Mouse (Mus musculus): Measurements from ENCODE around the gene Epp13.
"Not testable (repeated sequence)": the region's sequence is repeated elsewhere in the genome, so short reads cannot be mapped to it uniquely, and the experiment has no call there.

Epp13 gene

DNA sequence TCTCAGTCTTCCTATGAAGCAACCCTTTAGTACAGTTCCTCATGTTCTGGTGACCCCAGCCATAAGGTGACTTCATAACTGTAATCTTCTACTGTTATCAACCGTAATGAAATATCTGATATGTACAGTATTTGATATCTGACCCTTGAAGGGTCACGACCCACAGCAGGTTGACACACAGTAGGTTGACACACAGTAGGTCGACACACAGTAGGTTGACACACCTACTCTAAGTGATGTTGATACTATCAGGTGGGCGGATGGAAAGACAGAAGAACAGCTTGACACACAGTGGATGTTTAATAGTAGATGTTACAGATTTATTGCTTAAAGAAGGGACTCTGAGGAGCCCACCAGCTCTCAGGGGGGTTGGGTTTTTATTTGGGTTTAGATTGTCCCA lies 10.5 kb downstream of the Epp13 start:
- ChIA-PET POLR2A (interaction anchor here in 1 of 4 experiments (10.2 kb wide), 1 partner anchor 20 kb away, joined by 139 read pairs; no protein-coding TSS in a partner anchor), CTCF (interaction anchor here in 2 of 4 experiments (1.9 to 3.1 kb wide), 2 partner anchors 23 kb away, joined by 4 to 30 read pairs; no protein-coding TSS in a partner anchor)

DNA sequence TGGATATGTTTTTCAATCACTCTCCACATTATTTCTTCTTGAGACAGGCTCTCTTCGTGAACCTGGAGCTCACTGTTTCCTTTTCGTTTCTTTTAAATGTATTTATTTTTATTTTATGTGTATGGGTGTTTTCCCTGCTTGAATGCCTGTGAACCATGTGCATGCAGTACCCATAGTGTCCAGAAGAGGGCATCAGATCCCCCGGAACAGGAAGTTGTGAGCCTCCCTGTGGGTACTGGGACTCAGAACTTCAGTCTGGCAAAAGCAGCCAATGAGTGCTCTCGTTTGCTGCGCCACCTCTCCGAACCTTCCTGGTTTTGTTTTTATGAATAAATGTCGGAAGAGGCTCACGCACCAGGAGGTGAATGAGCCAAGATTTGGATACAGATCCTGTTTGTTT lies 13.2 kb downstream of the Epp13 start:
- ChIA-PET POLR2A (interaction anchor here in 2 of 4 experiments (0.5 to 1.4 kb wide), 8 partner anchors 8 to 77 kb away, joined by 3 to 5 read pairs (median 3); no protein-coding TSS in a partner anchor), CTCF (interaction anchor here (0.6 to 1.3 kb wide), 6 partner anchors 17 to 53 kb away, joined by 3 to 6 read pairs (median 3); no protein-coding TSS in a partner anchor)

DNA sequence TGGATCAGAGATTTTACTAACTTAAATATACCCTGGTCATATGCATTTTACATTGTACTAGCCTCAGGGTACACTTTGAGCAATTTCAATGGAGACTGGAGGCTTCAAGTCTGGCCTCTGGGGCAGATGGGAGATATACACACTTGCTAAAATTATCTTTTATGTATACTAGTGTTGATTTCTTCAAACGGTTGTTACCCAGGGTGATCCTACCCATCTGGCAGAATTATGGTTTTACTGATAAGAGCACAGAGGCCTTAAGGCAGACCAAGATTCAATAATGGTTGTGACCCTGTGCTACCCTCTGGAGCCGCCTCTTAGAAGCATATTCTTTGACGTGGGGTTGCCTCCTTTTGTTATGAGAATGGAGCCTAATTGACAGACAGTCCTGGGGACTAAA lies 25.4 kb downstream of the Epp13 start:
- POLR2A ChIA-PET, result interaction anchor here in 3 of 4 experiments (0.9 to 1.7 kb wide), 4 partner anchors 12 to 88 kb away, joined by 3 to 5 read pairs (median 3); partner anchors contain the start of gene Zfp78 (in 1 of the 3)
- CTCF ChIA-PET, result interaction anchor here in 1 of 4 experiments (0.6 kb wide), 1 partner anchor 1366 kb away, joined by 4 read pairs; no protein-coding TSS in a partner anchor

GRCm38 (mm10) chr7:6282749-6283148 lies 30.2 kb downstream of the Epp13 start:
- ChIA-PET POLR2A (interaction anchor here in 3 of 4 experiments (0.6 to 2.0 kb wide), 21 partner anchors 11 to 126 kb away, joined by 3 to 16 read pairs (median 5); partner anchors contain the start of genes Zfp78 (in 2 of the 3) and Gm3854 (in 1 of the 3)), CTCF (interaction anchor here (0.5 to 2.6 kb wide), 72 partner anchors 9 to 1738 kb away, joined by 3 to 33 read pairs (median 5); partner anchors contain the start of genes Gm3854 (in 2 of the 4), Zfp583 (in 2 of the 4), Zfp78 (in 2 of the 4) and Galp (in 1 of the 4))

- ChIA-PET CTCF (interaction anchor here (0.6 to 2.6 kb wide), 29 partner anchors 13 to 242 kb away, joined by 3 to 33 read pairs (median 7); partner anchors contain the start of genes Galp (in 1 of the 4), Gm20715 (in 1 of the 4), Gm3854 (in 1 of the 4) and Zfp78 (in 1 of the 4)), POLR2A (interaction anchor here in 2 of 4 experiments (0.5 to 1.6 kb wide), 10 partner anchors 9 to 127 kb away, joined by 3 to 6 read pairs (median 4); no protein-coding TSS in a partner anchor)
Observed at GRCm38 (mm10) chr7:6283451-6284075, 31.1 kb downstream of the Epp13 start.

- ChIA-PET CTCF (interaction anchor here in 1 of 4 experiments (1.2 kb wide), 1 partner anchor 71 kb away, joined by 4 read pairs; no protein-coding TSS in a partner anchor), POLR2A (interaction anchor here in 2 of 4 experiments (0.6 to 1.2 kb wide), 3 partner anchors 20 to 66 kb away, joined by 3 to 4 read pairs (median 3); no protein-coding TSS in a partner anchor)
Observed at GRCm38 (mm10) chr7:6284442-6285012, 32.0 kb downstream of the Epp13 start.

DNA sequence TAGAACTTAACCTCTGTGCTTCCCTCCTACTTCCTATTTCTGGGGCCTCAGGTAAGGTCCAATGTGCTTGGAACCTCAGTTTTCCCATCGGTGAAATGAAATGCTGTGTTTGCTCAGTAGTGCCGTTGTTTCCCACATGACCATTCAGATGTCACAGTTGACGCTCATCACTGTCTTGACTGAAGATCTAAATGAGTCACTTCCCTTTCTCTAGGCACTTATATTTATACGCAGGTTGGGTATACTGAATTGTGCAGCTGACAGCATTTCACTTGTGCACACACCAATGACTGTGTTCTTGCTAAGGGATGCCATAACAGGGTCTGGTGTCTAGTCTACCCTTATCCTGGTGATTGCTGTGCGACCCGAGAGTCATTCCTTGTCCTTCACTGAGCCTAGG lies 32.9 kb downstream of the Epp13 start:
- ChIA-PET CTCF (interaction anchor here in 2 of 4 experiments (0.5 to 2.0 kb wide), 2 partner anchors 45 to 77 kb away, joined by 3 to 13 read pairs; partner anchors contain the start of gene Zfp78 (in 1 of the 2)), POLR2A (interaction anchor here in 3 of 4 experiments (0.9 to 2.1 kb wide), 10 partner anchors 10 to 443 kb away, joined by 3 to 26 read pairs (median 6); partner anchors contain the start of genes Zfp583 (in 2 of the 3), Zfp444 (in 1 of the 3) and Zfp78 (in 1 of the 3))

DNA sequence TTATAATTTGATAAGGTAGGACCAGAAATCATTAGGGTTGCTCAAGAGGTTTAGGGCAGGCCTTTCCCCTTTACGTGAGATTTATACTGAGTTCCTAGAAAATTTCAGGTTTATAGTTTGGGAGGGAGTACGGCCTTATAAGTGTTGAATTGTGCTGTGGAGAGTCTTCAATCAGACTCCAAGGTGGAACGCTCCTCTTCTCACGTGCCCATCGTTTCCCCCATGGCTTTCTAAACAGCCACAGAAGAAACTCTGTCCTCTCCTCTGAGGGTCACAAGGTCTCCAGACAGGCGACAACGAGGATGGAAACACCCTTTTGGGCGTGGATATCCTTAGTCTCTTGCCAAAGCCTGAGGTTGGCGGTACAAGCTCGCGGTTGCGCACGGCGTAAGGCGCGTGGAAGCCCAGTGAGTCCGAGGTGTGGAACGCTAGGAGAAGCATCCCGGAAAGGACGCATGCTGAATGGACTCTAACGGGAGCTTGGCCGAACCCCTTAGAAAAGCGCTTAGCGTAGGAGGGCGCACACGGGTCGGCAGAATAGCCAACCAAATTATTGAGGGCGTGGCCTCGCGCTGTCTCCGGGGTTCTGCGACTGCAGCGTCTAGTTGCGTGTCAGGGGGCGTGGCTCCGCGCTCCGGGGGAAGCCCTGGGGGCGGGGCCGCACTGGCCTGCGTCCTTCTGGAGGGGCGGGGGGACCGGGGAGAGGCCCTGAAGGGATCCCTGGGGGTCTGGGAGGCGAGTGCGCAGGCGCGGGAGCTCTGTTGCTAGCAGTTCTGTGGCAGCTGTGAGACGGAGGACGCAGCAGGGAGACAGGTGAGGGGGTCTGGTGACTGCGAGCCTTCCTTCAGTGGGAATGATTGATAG lies 33.6 kb downstream of the Epp13 start, which contains the start of gene Zfp667:
Gene Zfp667 (plus strand): TSS at position 738 of the 864 bp plus-strand sequence.
- CTCF ChIA-PET, result interaction anchor here (0.5 to 2.0 kb wide), 15 partner anchors 9 to 442 kb away, joined by 3 to 13 read pairs (median 3); partner anchors contain the start of genes Gm3854 (in 1 of the 4) and Zfp78 (in 1 of the 4)
- POLR2A ChIA-PET, result interaction anchor here in 3 of 4 experiments (0.5 to 2.1 kb wide), 38 partner anchors 9 to 1493 kb away, joined by 3 to 26 read pairs (median 4); partner anchors contain the start of genes Zfp78 (in 3 of the 3), Gm3854 (in 2 of the 3), Zfp444 (in 2 of the 3) and Zfp583 (in 2 of the 3)

DNA sequence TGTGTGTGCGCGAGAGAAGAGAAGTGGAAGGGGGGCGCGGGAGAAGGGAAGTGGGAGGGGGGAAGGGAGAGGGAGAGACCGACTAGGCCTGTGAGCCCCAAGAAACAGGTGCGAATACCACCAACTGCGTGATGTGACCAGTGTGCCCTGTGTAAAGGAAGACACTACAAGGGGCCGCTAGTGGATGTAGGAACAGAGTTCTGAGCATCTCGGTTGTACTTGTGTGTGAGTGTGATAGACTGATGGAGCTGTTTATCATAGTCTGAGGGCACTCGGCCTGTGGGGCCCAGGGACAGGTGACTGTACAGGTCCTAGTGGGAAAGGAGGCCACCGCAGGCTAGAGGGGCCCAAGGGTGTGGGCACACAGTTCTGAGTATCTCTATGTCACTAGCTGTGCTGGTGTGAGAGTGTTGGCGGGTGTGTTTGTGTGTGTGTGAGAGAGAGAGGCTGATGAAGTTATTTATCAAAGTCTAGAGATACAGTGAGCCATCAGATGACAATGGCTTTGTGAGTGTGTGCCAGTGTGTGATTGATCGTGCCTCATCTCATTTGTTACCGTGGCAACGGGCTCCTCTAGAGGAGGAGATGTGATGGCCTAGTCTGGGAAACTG lies 34.5 kb downstream of the Epp13 start:
- CTCF ChIA-PET, result interaction anchor here in 3 of 4 experiments (0.6 to 2.0 kb wide), 10 partner anchors 9 to 441 kb away, joined by 3 to 13 read pairs (median 3); partner anchors contain the start of gene Zfp78 (in 1 of the 3)
- POLR2A ChIA-PET, result interaction anchor here (0.6 to 2.1 kb wide), 29 partner anchors 11 to 1494 kb away, joined by 3 to 26 read pairs (median 5); partner anchors contain the start of genes Zfp78 (in 3 of the 4), Gm3854 (in 2 of the 4), Zfp583 (in 2 of the 4) and Rpl28 (in 1 of the 4)

- CTCF ChIA-PET, result interaction anchor here in 2 of 4 experiments (0.6 to 0.8 kb wide), 2 partner anchors 10 to 1506 kb away, joined by 6 to 7 read pairs; no protein-coding TSS in a partner anchor
- POLR2A ChIA-PET, result not testable (repeated sequence)
Observed at GRCm38 (mm10) chr7:6291121-6291520, 38.6 kb downstream of the Epp13 start.

DNA sequence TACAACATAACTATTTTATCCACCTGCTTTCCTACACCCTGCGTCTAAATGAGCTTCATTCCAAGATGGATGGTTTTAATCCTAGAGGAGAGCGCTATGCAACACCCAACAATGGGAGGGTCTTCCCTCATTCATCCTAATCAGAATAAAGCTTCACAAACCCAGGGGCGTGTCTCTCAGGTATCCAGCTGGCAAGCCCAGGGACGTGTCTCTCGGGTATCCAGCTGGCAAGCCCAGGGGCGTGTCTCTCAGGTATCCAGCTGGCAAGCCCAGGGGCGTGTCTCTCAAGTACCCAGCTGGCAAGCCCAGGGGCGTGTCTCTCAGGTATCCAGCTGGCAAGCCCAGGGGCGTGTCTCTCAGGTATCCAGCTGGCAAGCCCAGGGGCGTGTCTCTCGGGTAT lies 48.3 kb downstream of the Epp13 start:
- POLR2A ChIA-PET, result interaction anchor here in 3 of 4 experiments (0.6 to 2.9 kb wide), 17 partner anchors 10 to 285 kb away, joined by 3 to 18 read pairs (median 4); partner anchors contain the start of genes Zfp583 (in 3 of the 3), Zfp667 (in 3 of the 3) and Zfp78 (in 1 of the 3)
- CTCF ChIA-PET, result interaction anchor here in 3 of 4 experiments (0.5 to 1.3 kb wide), 7 partner anchors 9 to 225 kb away, joined by 3 to 6 read pairs (median 4); partner anchors contain the start of gene Zfp667 (in 1 of the 3)

DNA sequence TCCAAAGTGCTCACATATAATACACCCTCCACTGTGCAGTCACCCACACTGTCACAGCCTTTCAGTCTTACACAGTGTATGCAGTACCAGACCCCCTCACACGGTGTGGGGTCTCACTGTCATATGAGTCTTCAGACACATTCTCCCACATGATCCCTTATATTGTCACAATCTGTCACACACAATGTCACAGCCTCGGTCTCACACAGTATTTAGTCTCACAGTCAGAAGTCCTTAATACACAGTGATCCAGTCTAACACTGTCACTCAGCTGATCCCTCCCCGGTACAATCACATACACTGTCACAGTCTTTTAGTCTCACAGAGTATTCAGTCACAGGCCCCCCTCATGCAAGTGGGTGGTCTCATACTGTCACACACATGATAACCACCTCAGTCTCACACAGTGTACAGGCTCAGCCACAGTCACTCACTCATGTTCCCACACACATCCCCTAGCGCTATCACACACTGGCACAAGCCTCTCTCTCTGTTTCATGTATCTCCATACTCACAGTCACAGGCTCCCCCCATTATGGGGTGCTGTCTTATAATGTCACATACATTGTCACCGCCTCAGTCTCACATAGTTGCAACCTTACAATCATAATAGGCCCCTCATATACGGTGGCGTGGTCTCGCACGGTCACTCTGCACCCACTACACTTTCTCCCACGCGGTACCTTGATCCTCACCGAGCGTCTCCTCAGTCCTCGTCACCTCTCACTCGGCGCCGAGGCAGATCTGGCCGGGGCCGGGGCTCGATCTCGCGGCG lies 78.1 kb downstream of the Epp13 start:
- ChIA-PET POLR2A (interaction anchor here (0.6 to 5.7 kb wide), 35 partner anchors 8 to 400 kb away, joined by 3 to 25 read pairs (median 4); partner anchors contain the start of genes Gm3854 (in 4 of the 4), Zfp667 (in 2 of the 4), Zfp78 (in 2 of the 4) and Peg3 (in 1 of the 4)), CTCF (interaction anchor here (0.5 to 1.3 kb wide), 11 partner anchors 13 to 588 kb away, joined by 3 to 11 read pairs (median 3); partner anchors contain the start of gene Gm3854 (in 2 of the 4))

GRCm38 (mm10) chr7:6331233-6331956 lies 78.9 kb downstream of the Epp13 start, which contains the start of gene Zfp583:
Zfp583 (minus strand) TSS chr7:6331285.
- POLR2A ChIA-PET, result interaction anchor here (0.6 to 5.7 kb wide), 40 partner anchors 9 to 399 kb away, joined by 3 to 25 read pairs (median 3); partner anchors contain the start of genes Gm3854 (in 4 of the 4), Zfp667 (in 2 of the 4), Zfp78 (in 2 of the 4) and Peg3 (in 1 of the 4)

More at GRCm38 (mm10) chr7:6331233-6331956, 78.9 kb downstream of the Epp13 start, which contains the start of gene Zfp583:
- CTCF ChIA-PET, result interaction anchor here (0.5 to 1.3 kb wide), 11 partner anchors 12 to 587 kb away, joined by 3 to 11 read pairs (median 3); partner anchors contain the start of gene Gm3854 (in 2 of the 4)

Measured in embryonic stem cell, embryonic (primary cell).